Comparison of ENCODE assay signal across 8 mouse cellular contexts in genomic region chr12:108892989-108893714, GRCm38 (mm10). TPM values are rescaled to one million over a fixed set of nuclear protein-coding genes. Genes with fewer than 3 reads are reported as not detected.
DNase-seq lines count a peak whose midpoint lies in the region; ATAC-seq and TF ChIP-seq lines count a peak whose summit lies in the region.

Wdr25 (plus strand) TSS chr12:108893631.

- peak within 1 kb of the TSS; percentile 73 for H3K4me3 ChIP-seq in layer of hippocampus, adult 2 months
- peak within 1 kb of the TSS; percentile 79 for H3K4me3 ChIP-seq in bone marrow macrophage, adult 2 months (ENCODE audit: insufficient read depth, low read length)
- H3K4me3 ChIP-seq in heart, embryonic 13.5 days = peak within 1 kb of the TSS; percentile 93
- peak within 1 kb of the TSS; percentile 93 for H3K4me3 ChIP-seq in limb, embryonic 10.5 days
- H3K4me3 ChIP-seq in midbrain, embryonic 13.5 days (replicated peaks) = peak within 1 kb of the TSS; percentile 86

- DNase-seq in layer of hippocampus, adult 2 months (ENCODE audit: low spot score in 2 of 2) = no peak
- no peak for DNase-seq in layer of hippocampus, adult 9-11 months
- no peak for DNase-seq in limb, embryonic 10.5 days (ENCODE audit: low spot score)
- no peak for DNase-seq in cerebellum, adult 8-10 months
- DNase-seq in gastrocnemius, adult 18-20 months (ENCODE audit: low spot score) = no peak

- peaks cover 12% of the 10 kb centered on the region; the same call in 1 of the 2 replicates for H3K4me1 ChIP-seq in bone marrow macrophage, adult 2 months (ENCODE audit: control insufficient read depth, insufficient read depth, low read length)
- peaks cover 21% of the 10 kb centered on the region for H3K4me1 ChIP-seq in heart, embryonic 13.5 days
- peaks cover 16% of the 10 kb centered on the region for H3K4me1 ChIP-seq in limb, embryonic 10.5 days
- H3K4me1 ChIP-seq in midbrain, embryonic 13.5 days (replicated peaks) = peaks cover 25% of the 10 kb centered on the region

- WGBS in heart, embryonic 13.5 days = 18% methylated on average over 12 of the region's 12 CpGs
- WGBS in limb, embryonic 10.5 days = 23% methylated on average over 12 of the region's 12 CpGs
- WGBS in midbrain, embryonic 13.5 days = 24% methylated on average over 12 of the region's 12 CpGs

- TF ChIP-seq POLR2A in bone marrow macrophage, adult 2 months (IDR thresholded peaks at IDR 0.05; ENCODE audit: borderline replicate concordance, low read depth, low read length) = no peak

- no peaks in the 10 kb centered on the region for H3K9me3 ChIP-seq in heart, embryonic 13.5 days
- H3K9me3 ChIP-seq in limb, embryonic 10.5 days (replicated peaks) = no peaks in the 10 kb centered on the region
- H3K9me3 ChIP-seq in midbrain, embryonic 13.5 days = no peaks in the 10 kb centered on the region

- peak within 1 kb of the TSS; percentile 83 for H3K27ac ChIP-seq in layer of hippocampus, adult 2 months
- no peak within 1 kb of the TSS for H3K27ac ChIP-seq in bone marrow macrophage, adult 2 months (ENCODE audit: insufficient read depth, low read depth, low read length)
- H3K27ac ChIP-seq in heart, embryonic 13.5 days (replicated peaks) = peak within 1 kb of the TSS; percentile 53; the same call in 1 of the 2 replicates
- peak within 1 kb of the TSS; percentile 88 for H3K27ac ChIP-seq in limb, embryonic 10.5 days
- H3K27ac ChIP-seq in midbrain, embryonic 13.5 days = peak within 1 kb of the TSS; percentile 6; the same call in 1 of the 2 replicates

- peak within 1 kb of the TSS; percentile 90 for H3K9ac ChIP-seq in heart, embryonic 13.5 days
- H3K9ac ChIP-seq in midbrain, embryonic 13.5 days (replicated peaks) = peak within 1 kb of the TSS; percentile 76

- H3K4me2 ChIP-seq in heart, embryonic 13.5 days = peak within 1 kb of the TSS; percentile 97
- H3K4me2 ChIP-seq in midbrain, embryonic 13.5 days (replicated peaks) = peak within 1 kb of the TSS; percentile 97

- TF ChIP-seq CTCF in layer of hippocampus, adult 2 months (conservative IDR thresholded peaks at IDR 0.05) = no peak
- TF ChIP-seq CTCF in bone marrow macrophage, adult 2 months (IDR thresholded peaks at IDR 0.05; ENCODE audit: low read depth, low read length) = no peak

- H3K36me3 ChIP-seq in heart, embryonic 13.5 days = peaks cover 13% of the 10 kb centered on the region
- peaks cover 33% of the 10 kb centered on the region for H3K36me3 ChIP-seq in limb, embryonic 10.5 days
- peaks cover 22% of the 10 kb centered on the region for H3K36me3 ChIP-seq in midbrain, embryonic 13.5 days

- no peak for ATAC-seq in heart, embryonic 13.5 days (ENCODE audit: extremely low read depth, insufficient number of reproducible peaks, low FRiP score, low TSS enrichment)
- ATAC-seq in midbrain, embryonic 13.5 days = no peak

- no peaks in the 10 kb centered on the region for H3K27me3 ChIP-seq in heart, embryonic 13.5 days (replicated peaks)
- no peaks in the 10 kb centered on the region for H3K27me3 ChIP-seq in limb, embryonic 10.5 days (ENCODE audit: low read depth, poor library complexity, severe bottlenecking)
- H3K27me3 ChIP-seq in midbrain, embryonic 13.5 days = no peaks in the 10 kb centered on the region

RNA-seq across cellular contexts. Expression of gene Wdr25, which starts in this region (rescaled TPM):
- total RNA-seq in layer of hippocampus, adult 2 months (2021) = 10 to 100 TPM; 11.0 to 12.2 TPM
- 4.5 and 4.6 TPM in 2 replicates for polyA plus RNA-seq in bone marrow macrophage, adult 2 months (2012; ENCODE audit: insufficient read depth, insufficient read length, missing spikeins)
- 4.2 and 6.3 TPM in 2 replicates for polyA plus RNA-seq in heart, embryonic 13.5 days (2015; fragmentation: Nextera tagmentation; extraction: Ambion mirVana)
- polyA plus RNA-seq in limb, embryonic 10.5 days (2016; fragmentation: Nextera tagmentation; extraction: Ambion mirVana) = 11.8 and 12.3 TPM in 2 replicates
- polyA plus RNA-seq in midbrain, embryonic 13.5 days (2015; fragmentation: Nextera tagmentation; extraction: Ambion mirVana) = 6.2 and 9.1 TPM in 2 replicates
- total RNA-seq in gastrocnemius, adult 18-20 months (2021) = 1 to 10 TPM; 2.7 to 4.1 TPM
